Mouse (Mus musculus): ENCODE measurements around the gene Macrod2. TPM values are rescaled to one million over a fixed set of nuclear protein-coding genes. Genes with fewer than 3 reads are reported as not detected.

Macrod2 gene
- polyA plus RNA-seq, 1 experiment from 2014 or later = 31.9 TPM

- 51% methylated on average over 2 of the region's 2 CpGs for WGBS
- TF ChIP-seq EP300 (optimal IDR thresholded peaks at IDR 0.05) (no peak), CTCF (IDR thresholded peaks at IDR 0.05; ENCODE audit: low read depth) (no peak)
- Histone ChIP-seq H3K27me3 (ENCODE audit: control insufficient read depth, insufficient read depth, low read length) (no peaks in the 10 kb centered on the region), H3K9ac (ENCODE audit: low read length) (no peak overlapping the region), H3K36me3 (ENCODE audit: control insufficient read depth, insufficient read depth, low read length) (no peaks in the 10 kb centered on the region), H3K4me1 (replicated peaks; ENCODE audit: control insufficient read depth, insufficient read depth) (no peaks in the 10 kb centered on the region), H3K9me3 (ENCODE audit: control insufficient read depth, low read length) (no peaks in the 10 kb centered on the region), H3K27ac (replicated peaks) (no peak overlapping the region), H3K4me2 (replicated peaks; ENCODE audit: low read depth) (no peak overlapping the region), H3K4me3 (ENCODE audit: low read depth, low read length) (no peak overlapping the region)
- ATAC-seq (ENCODE audit: low FRiP score, low TSS enrichment) = no peak
- no peak for DNase-seq (ENCODE audit: low spot score)
These were observed 1774.5 kb downstream of the Macrod2 start for GRCm38 (mm10) chr2:142169649-142170048.

- Histone ChIP-seq H3K4me3 (ENCODE audit: low read depth, low read length) (no peak overlapping the region), H3K27ac (replicated peaks) (no peak overlapping the region), H3K9me3 (ENCODE audit: control insufficient read depth, low read length) (no peaks in the 10 kb centered on the region), H3K4me1 (replicated peaks; ENCODE audit: control insufficient read depth, insufficient read depth) (no peaks in the 10 kb centered on the region), H3K27me3 (ENCODE audit: control insufficient read depth, insufficient read depth, low read length) (no peaks in the 10 kb centered on the region), H3K36me3 (ENCODE audit: control insufficient read depth, insufficient read depth, low read length) (no peaks in the 10 kb centered on the region), H3K4me2 (replicated peaks; ENCODE audit: low read depth) (no peak overlapping the region), H3K9ac (ENCODE audit: low read length) (no peak overlapping the region)
- WGBS = 84% methylated on average over 3 of the region's 3 CpGs
- DNase-seq (ENCODE audit: low spot score) (no peak), ATAC-seq (ENCODE audit: low FRiP score, low TSS enrichment) (no peak)
- TF ChIP-seq EP300 (optimal IDR thresholded peaks at IDR 0.05) = no peak
- TF ChIP-seq CTCF (IDR thresholded peaks at IDR 0.05; ENCODE audit: low read depth) = no peak
These were observed 1777.6 kb downstream of the Macrod2 start for GRCm38 (mm10) chr2:142172706-142173105.

- TF ChIP-seq CTCF (IDR thresholded peaks at IDR 0.05; ENCODE audit: low read depth) = no peak
- no peak for TF ChIP-seq EP300 (optimal IDR thresholded peaks at IDR 0.05)
These were observed 1778.9 kb downstream of the Macrod2 start for GRCm38 (mm10) chr2:142174039-142174438.

GRCm38 (mm10) chr2:142186922-142187321 is 1791.8 kb downstream of the Macrod2 start:
- 59% methylated on average over 2 of the region's 2 CpGs for WGBS
- no peak for DNase-seq (ENCODE audit: low spot score)
- no peak for TF ChIP-seq EP300 (optimal IDR thresholded peaks at IDR 0.05)
- no peak for TF ChIP-seq CTCF (IDR thresholded peaks at IDR 0.05; ENCODE audit: low read depth)

More at GRCm38 (mm10) chr2:142174039-142174438, 1778.9 kb downstream of the Macrod2 start:
- Histone ChIP-seq H3K27ac (replicated peaks) (no peak overlapping the region), H3K36me3 (ENCODE audit: control insufficient read depth, insufficient read depth, low read length) (no peaks in the 10 kb centered on the region), H3K4me2 (replicated peaks; ENCODE audit: low read depth) (no peak overlapping the region), H3K9ac (ENCODE audit: low read length) (no peak overlapping the region), H3K27me3 (ENCODE audit: control insufficient read depth, insufficient read depth, low read length) (no peaks in the 10 kb centered on the region), H3K9me3 (ENCODE audit: control insufficient read depth, low read length) (no peaks in the 10 kb centered on the region), H3K4me1 (replicated peaks; ENCODE audit: control insufficient read depth, insufficient read depth) (no peaks in the 10 kb centered on the region), H3K4me3 (ENCODE audit: low read depth, low read length) (no peak overlapping the region)
- DNase-seq (ENCODE audit: low spot score) (no peak), ATAC-seq (ENCODE audit: low FRiP score, low TSS enrichment) (no peak)
- whole genome bisulfite sequencing = 91% methylated on average over 2 of the region's 2 CpGs

GRCm38 (mm10) chr2:142187428-142187827 is 1792.3 kb downstream of the Macrod2 start:
- Histone ChIP-seq H3K36me3 (ENCODE audit: control insufficient read depth, insufficient read depth, low read length) (no peaks in the 10 kb centered on the region), H3K27ac (replicated peaks) (no peak overlapping the region), H3K9ac (ENCODE audit: low read length) (no peak overlapping the region), H3K9me3 (ENCODE audit: control insufficient read depth, low read length) (no peaks in the 10 kb centered on the region), H3K4me1 (replicated peaks; ENCODE audit: control insufficient read depth, insufficient read depth) (no peaks in the 10 kb centered on the region), H3K27me3 (ENCODE audit: control insufficient read depth, insufficient read depth, low read length) (no peaks in the 10 kb centered on the region), H3K4me2 (replicated peaks; ENCODE audit: low read depth) (no peak overlapping the region), H3K4me3 (ENCODE audit: low read depth, low read length) (no peak overlapping the region)
- no peak for DNase-seq (ENCODE audit: low spot score)
- no peak for ATAC-seq (ENCODE audit: low FRiP score, low TSS enrichment)
- 68% methylated on average over 5 of the region's 5 CpGs for WGBS
- TF ChIP-seq CTCF (IDR thresholded peaks at IDR 0.05; ENCODE audit: low read depth) (no peak), EP300 (optimal IDR thresholded peaks at IDR 0.05) (no peak)

More at GRCm38 (mm10) chr2:142186922-142187321, 1791.8 kb downstream of the Macrod2 start:
- H3K4me3 ChIP-seq (ENCODE audit: low read depth, low read length) = no peak overlapping the region
- no peaks in the 10 kb centered on the region for H3K9me3 ChIP-seq (ENCODE audit: control insufficient read depth, low read length)
- H3K9ac ChIP-seq (ENCODE audit: low read length) = no peak overlapping the region
- no peaks in the 10 kb centered on the region for H3K4me1 ChIP-seq (replicated peaks; ENCODE audit: control insufficient read depth, insufficient read depth)
- no peaks in the 10 kb centered on the region for H3K36me3 ChIP-seq (ENCODE audit: control insufficient read depth, insufficient read depth, low read length)
- ATAC-seq (ENCODE audit: low FRiP score, low TSS enrichment) = no peak
- H3K4me2 ChIP-seq (replicated peaks; ENCODE audit: low read depth) = no peak overlapping the region
- H3K27me3 ChIP-seq (ENCODE audit: control insufficient read depth, insufficient read depth, low read length) = no peaks in the 10 kb centered on the region
- no peak overlapping the region for H3K27ac ChIP-seq (replicated peaks)

GRCm38 (mm10) chr2:142217371-142217770 is 1822.3 kb downstream of the Macrod2 start:
- Histone ChIP-seq H3K9me3 (ENCODE audit: control insufficient read depth, low read length) (no peaks in the 10 kb centered on the region), H3K27me3 (ENCODE audit: control insufficient read depth, insufficient read depth, low read length) (no peaks in the 10 kb centered on the region), H3K4me3 (ENCODE audit: low read depth, low read length) (no peak overlapping the region), H3K36me3 (ENCODE audit: control insufficient read depth, insufficient read depth, low read length) (no peaks in the 10 kb centered on the region), H3K4me1 (replicated peaks; ENCODE audit: control insufficient read depth, insufficient read depth) (no peaks in the 10 kb centered on the region), H3K27ac (replicated peaks) (no peak overlapping the region), H3K9ac (ENCODE audit: low read length) (no peak overlapping the region), H3K4me2 (replicated peaks; ENCODE audit: low read depth) (no peak overlapping the region)
- TF ChIP-seq CTCF (IDR thresholded peaks at IDR 0.05; ENCODE audit: low read depth) (no peak), EP300 (optimal IDR thresholded peaks at IDR 0.05) (no peak)
- 54% methylated on average over 1 of the region's 1 CpGs for WGBS
- DNase-seq (ENCODE audit: low spot score) (no peak), ATAC-seq (ENCODE audit: low FRiP score, low TSS enrichment) (no peak)

Data from stomach, postnatal 0 days (tissue).